Mouse (Mus musculus): ENCODE results near the gene Cyp4x1. TPM values are rescaled to one million over a fixed set of nuclear protein-coding genes. Genes with fewer than 3 reads are reported as not detected.

Gene Cyp4x1
- polyA plus RNA-seq, 1 experiment = not detected

GRCm38 (mm10) chr4:115095671-115096434 is 38.2 kb downstream of the Cyp4x1 start:
- TF ChIP-seq GATA1 (IDR thresholded peaks at IDR 0.05; ENCODE audit: low read length) = no peak

DNA sequence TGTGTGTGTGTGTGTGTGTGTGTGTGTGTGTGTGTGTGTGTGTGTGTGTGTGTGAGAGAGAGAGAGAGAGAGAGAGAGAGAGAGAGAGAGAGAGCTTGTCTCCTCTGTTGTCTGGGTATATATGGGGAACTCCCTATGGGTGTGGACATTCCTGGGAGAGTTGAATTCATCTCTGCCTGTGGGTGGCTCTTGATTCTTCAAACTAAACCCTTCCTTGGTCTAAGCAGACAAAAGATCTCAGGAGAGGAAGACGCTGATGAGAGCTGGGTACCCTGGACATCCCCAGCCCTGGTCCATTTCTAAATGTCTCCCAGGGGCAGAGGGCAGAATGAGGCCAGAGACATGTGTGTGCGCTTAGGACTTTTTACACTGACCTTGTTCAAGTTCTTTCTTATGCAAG is 40.0 kb downstream of the Cyp4x1 start:
- no peak for TF ChIP-seq GATA1 (IDR thresholded peaks at IDR 0.05; ENCODE audit: low read length)

GRCm38 (mm10) chr4:115093331-115093864 is 40.7 kb downstream of the Cyp4x1 start:
- no peak for TF ChIP-seq GATA1 (IDR thresholded peaks at IDR 0.05; ENCODE audit: low read length)

DNA sequence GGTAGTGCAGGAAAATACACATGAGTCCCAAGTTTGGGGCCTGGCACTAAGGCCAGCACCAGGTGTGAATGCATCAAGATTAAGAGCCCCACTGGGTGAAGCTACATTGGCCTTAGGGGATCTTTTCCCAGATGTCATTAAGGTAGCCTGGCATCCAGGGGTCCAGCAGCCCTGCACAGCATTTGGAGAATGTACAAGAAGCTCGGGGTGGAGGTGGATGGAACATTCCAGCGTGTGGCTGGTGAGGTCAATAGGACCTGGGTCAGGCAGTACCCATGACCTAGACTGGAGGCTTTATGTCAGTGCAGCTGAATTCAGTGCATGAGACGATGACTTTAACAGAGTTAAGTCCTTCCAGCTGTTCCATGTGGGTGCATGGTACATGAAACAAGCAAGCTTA is 42.3 kb downstream of the Cyp4x1 start:
- TF ChIP-seq GATA1 (IDR thresholded peaks at IDR 0.05; ENCODE audit: low read length) = no peak

DNA sequence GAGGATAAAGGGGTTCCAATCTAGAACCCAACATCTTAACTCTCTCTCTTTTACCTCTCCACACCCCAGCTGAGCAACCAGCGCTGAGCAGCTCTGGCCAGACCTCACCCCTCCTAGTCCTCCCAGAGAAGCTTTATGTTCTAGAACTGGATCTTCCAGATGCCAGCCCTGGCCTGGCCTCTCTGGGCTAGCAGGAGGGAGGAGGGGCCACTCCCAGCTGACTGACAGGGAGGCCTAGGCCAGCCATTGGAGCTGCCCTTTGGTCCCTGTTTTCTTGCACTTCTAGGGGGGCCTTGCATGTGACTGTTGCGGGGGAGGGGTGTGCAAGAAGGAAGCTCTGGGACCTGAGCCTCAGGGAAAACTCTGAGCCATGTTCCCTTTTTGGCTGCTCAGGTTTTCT is 43.5 kb downstream of the Cyp4x1 start:
- no peak for TF ChIP-seq GATA1 (IDR thresholded peaks at IDR 0.05; ENCODE audit: low read length)

GRCm38 (mm10) chr4:115088611-115089338 is 45.3 kb downstream of the Cyp4x1 start, which contains the start of gene Pdzk1ip1:
Pdzk1ip1 (plus strand) TSS chr4:115088708.
- no peak for TF ChIP-seq GATA1 (IDR thresholded peaks at IDR 0.05; ENCODE audit: low read length)

- TF ChIP-seq GATA1 (IDR thresholded peaks at IDR 0.05; ENCODE audit: low read length) = no peak
These were observed 47.2 kb downstream of the Cyp4x1 start for GRCm38 (mm10) chr4:115086763-115087415.

- no peak for TF ChIP-seq GATA1 (IDR thresholded peaks at IDR 0.05; ENCODE audit: low read length)
These were observed 47.8 kb downstream of the Cyp4x1 start for GRCm38 (mm10) chr4:115086257-115086656.

DNA sequence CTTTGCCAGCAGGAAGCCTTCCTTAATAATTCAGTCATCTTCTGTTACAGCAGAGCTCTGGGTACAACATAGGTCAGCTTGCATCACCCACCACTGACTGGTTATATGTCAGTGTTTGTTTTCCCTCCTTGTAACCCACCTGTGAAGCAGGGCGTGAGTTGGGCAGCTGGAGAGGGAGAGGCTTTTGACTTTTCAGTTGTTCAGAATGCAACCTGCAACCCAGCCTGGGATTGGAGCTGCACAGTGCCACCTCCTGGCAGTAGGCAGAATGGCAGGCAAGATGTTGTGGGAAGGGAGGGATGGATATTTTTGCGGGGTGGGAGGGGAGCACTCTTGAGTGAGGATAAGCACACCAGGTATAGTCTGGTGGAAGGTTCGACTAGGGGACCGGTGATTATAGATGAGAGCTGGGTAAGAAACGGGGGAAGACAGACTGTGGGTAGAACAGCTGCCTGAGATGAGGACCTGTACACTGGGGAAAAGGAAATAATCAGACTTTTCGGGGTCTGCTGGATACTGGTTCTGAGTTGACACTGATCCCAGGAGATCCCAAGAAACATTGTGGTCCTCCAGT is 48.5 kb downstream of the Cyp4x1 start:
- no peak for TF ChIP-seq GATA1 (IDR thresholded peaks at IDR 0.05; ENCODE audit: low read length)

- no peak for TF ChIP-seq GATA1 (IDR thresholded peaks at IDR 0.05; ENCODE audit: low read length)
These were observed 51.0 kb downstream of the Cyp4x1 start for GRCm38 (mm10) chr4:115083031-115083430.

DNA sequence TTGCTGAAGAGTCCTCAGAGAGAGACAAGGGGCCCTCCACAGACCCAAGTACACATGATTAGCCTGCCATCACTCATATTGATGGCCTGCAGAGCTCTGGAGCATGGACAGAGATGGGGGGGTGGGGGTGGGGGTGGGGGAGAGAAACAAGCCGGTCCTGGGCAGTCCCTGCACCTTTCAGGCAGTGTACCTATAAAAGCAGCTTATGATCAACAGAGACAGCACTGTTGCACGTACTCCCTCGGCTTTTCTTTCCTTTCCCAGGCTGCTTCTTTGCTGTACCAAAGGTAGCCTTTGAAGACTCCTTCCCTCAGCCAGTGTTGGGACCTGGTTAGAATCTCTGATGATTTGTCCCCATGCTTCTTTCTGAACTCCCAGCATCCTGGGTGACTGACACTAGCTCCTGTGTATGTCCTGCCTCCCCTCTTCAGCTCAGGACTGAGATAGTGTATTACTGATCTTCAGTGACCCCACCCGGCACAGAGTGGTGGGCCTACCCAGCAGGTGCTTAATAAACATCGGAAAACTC is 54.2 kb downstream of the Cyp4x1 start:
- no peak for TF ChIP-seq GATA1 (IDR thresholded peaks at IDR 0.05; ENCODE audit: low read length)

DNA sequence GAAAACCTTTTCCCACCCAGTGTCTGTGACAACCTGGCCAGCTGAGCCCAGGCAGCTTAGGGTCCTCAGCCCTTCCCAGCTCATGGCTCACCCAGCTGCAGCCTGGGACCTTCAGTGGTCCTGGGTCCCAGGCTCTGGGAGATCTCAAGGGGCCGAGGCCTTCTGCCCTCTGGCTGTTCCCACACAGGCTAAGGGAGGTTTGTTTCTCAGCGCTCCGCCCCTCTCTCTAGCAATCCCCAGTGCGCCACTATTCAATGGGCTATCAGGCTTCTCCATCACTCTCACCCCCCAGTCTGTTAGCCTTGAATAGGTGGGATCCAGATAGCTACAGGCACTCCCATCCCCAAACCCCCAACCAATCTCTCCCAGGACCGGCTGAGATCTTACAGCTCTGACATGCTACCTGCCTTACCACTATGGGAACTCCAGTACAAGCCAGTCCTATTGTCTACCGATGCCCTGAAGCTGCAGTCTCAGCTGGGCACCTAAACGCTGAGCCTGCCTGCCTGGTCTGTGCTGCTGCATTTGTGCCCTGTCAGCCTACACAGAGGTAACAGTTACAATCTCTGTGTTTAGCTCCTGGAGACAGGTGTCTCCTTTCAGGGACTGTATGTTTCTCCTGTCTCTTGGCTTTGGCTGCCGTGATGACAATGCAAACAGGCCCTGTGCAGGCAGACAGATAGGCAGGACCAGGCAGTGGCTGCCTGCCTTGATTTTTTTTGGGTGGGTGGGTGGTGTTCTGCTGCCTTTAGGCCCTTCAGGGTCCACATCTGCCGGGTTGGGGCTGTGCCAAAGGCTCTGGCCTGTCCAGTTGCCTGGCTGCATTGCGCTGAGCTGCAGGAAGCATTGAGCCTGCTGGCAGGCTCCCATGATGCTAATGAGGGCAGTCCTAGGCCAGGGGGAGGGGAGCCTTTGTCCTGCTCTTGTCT is 54.9 kb downstream of the Cyp4x1 start:
- no peak for TF ChIP-seq GATA1 (IDR thresholded peaks at IDR 0.05; ENCODE audit: low read length)

DNA sequence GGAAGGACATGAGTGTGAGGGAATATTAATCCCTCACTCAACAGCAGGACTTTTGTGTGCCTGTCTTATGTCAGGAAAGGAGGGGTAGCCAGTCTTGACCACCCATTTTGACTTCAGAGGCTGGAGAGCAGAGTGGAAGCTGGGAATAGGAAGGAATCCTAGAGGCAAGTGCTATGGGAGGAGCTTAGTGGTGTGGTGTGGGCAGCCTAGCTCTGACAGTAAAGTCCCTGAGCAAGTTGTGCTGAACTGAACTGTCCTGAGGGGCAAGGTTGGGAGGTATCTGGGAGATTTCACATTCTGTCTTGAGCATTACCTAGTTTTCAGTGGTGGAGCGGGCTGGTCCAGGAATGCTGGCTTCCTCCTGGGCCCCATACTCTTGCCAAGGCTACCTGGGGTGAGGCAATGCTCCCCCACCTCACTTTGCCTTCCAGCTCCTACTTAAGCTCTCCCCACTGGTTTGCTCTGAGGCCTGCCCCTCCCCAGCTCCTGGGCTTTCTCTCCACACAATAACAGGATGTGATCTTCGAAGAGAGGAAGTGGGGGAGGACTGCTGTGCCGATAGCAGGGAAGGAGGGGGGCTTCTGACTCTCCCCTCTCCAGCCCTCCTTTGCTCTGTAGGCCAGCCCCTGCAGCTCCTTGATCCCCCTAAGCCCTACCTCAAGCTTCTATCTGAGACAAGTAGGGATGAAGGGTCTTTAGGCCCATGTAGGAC is 58.7 kb downstream of the Cyp4x1 start:
- no peak for TF ChIP-seq GATA1 (IDR thresholded peaks at IDR 0.05; ENCODE audit: low read length)

DNA sequence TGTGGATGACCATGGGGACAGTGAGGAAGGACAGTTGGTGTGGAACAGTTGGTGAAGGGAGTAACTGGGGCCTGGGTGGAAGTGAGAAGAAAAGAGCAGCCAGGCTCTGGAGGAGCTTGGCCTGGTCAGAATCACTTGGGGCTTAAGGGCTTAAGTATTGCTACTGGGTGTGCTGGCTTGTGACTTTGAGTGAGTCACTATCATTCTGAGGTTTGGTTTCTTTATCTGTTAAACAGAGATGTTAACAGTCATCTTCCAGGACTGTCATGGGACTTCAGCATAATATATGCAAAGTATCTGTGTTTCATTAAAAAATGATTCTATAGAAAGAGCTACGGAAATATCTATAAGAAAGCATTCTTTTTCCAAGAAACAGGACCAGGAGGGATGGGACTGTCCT is 59.3 kb downstream of the Cyp4x1 start:
- no peak for TF ChIP-seq GATA1 (IDR thresholded peaks at IDR 0.05; ENCODE audit: low read length)

All from G1E-ER4 (cell line).